Mouse (Mus musculus): Measurements from ENCODE around the gene Vsx2. TPM values are rescaled to one million over a fixed set of nuclear protein-coding genes. Genes with fewer than 3 reads are reported as not detected.

The Vsx2 gene
- polyA plus RNA-seq, 1 experiment: 0.25 TPM

GRCm38 (mm10) chr12:84541391-84541958, 28.1 kb upstream of the Vsx2 start:
- no peak for TF ChIP-seq POLR2A (IDR thresholded peaks at IDR 0.05; ENCODE audit: extremely low read depth, insufficient read depth, low read length)
- no peak for TF ChIP-seq CTCF (IDR thresholded peaks at IDR 0.05; ENCODE audit: extremely low read depth, insufficient read depth, low read length)
- no peak overlapping the region for H3K27ac ChIP-seq (ENCODE audit: insufficient read depth, low read length)
- H3K4me1 ChIP-seq (ENCODE audit: control insufficient read depth, insufficient read depth, low read length): no peaks in the 10 kb centered on the region
- H3K4me3 ChIP-seq (ENCODE audit: insufficient read depth, low read length): no peak overlapping the region

GRCm38 (mm10) chr12:84546028-84546427, 23.5 kb upstream of the Vsx2 start:
- TF ChIP-seq CTCF (IDR thresholded peaks at IDR 0.05; ENCODE audit: extremely low read depth, insufficient read depth, low read length): peak; percentile 93
- TF ChIP-seq POLR2A (IDR thresholded peaks at IDR 0.05; ENCODE audit: extremely low read depth, insufficient read depth, low read length): no peak
- Histone ChIP-seq H3K27ac (ENCODE audit: insufficient read depth, low read length) (no peak overlapping the region), H3K4me3 (ENCODE audit: insufficient read depth, low read length) (no peak overlapping the region), H3K4me1 (ENCODE audit: control insufficient read depth, insufficient read depth, low read length) (no peaks in the 10 kb centered on the region)

GRCm38 (mm10) chr12:84546577-84547085, 22.9 kb upstream of the Vsx2 start:
- TF ChIP-seq POLR2A (IDR thresholded peaks at IDR 0.05; ENCODE audit: extremely low read depth, insufficient read depth, low read length): no peak
- no peak for TF ChIP-seq CTCF (IDR thresholded peaks at IDR 0.05; ENCODE audit: extremely low read depth, insufficient read depth, low read length)
- Histone ChIP-seq H3K27ac (ENCODE audit: insufficient read depth, low read length) (no peak overlapping the region), H3K4me3 (ENCODE audit: insufficient read depth, low read length) (no peak overlapping the region), H3K4me1 (ENCODE audit: control insufficient read depth, insufficient read depth, low read length) (no peaks in the 10 kb centered on the region)

- Histone ChIP-seq H3K4me1 (ENCODE audit: control insufficient read depth, insufficient read depth, low read length) (no peaks in the 10 kb centered on the region), H3K4me3 (ENCODE audit: insufficient read depth, low read length) (no peak overlapping the region), H3K27ac (ENCODE audit: insufficient read depth, low read length) (no peak overlapping the region)
- no peak for TF ChIP-seq CTCF (IDR thresholded peaks at IDR 0.05; ENCODE audit: extremely low read depth, insufficient read depth, low read length)
- TF ChIP-seq POLR2A (IDR thresholded peaks at IDR 0.05; ENCODE audit: extremely low read depth, insufficient read depth, low read length): no peak
Measured at GRCm38 (mm10) chr12:84548251-84548650, 21.3 kb upstream of the Vsx2 start.

GRCm38 (mm10) chr12:84555218-84555617, 14.3 kb upstream of the Vsx2 start:
- H3K4me3 ChIP-seq (ENCODE audit: insufficient read depth, low read length): no peak overlapping the region
- H3K27ac ChIP-seq (ENCODE audit: insufficient read depth, low read length): no peak overlapping the region
- no peaks in the 10 kb centered on the region for H3K4me1 ChIP-seq (ENCODE audit: control insufficient read depth, insufficient read depth, low read length)
- TF ChIP-seq CTCF (IDR thresholded peaks at IDR 0.05; ENCODE audit: extremely low read depth, insufficient read depth, low read length) (no peak), POLR2A (IDR thresholded peaks at IDR 0.05; ENCODE audit: extremely low read depth, insufficient read depth, low read length) (no peak)

GRCm38 (mm10) chr12:84562558-84562957, 7.0 kb upstream of the Vsx2 start:
- TF ChIP-seq CTCF (IDR thresholded peaks at IDR 0.05; ENCODE audit: extremely low read depth, insufficient read depth, low read length): no peak
- no peak for TF ChIP-seq POLR2A (IDR thresholded peaks at IDR 0.05; ENCODE audit: extremely low read depth, insufficient read depth, low read length)
- Histone ChIP-seq H3K4me1 (ENCODE audit: control insufficient read depth, insufficient read depth, low read length) (no peaks in the 10 kb centered on the region), H3K4me3 (ENCODE audit: insufficient read depth, low read length) (no peak overlapping the region), H3K27ac (ENCODE audit: insufficient read depth, low read length) (no peak overlapping the region)

GRCm38 (mm10) chr12:84567576-84567975, 2.0 kb upstream of the Vsx2 start:
- H3K27ac ChIP-seq (ENCODE audit: insufficient read depth, low read length): no peak overlapping the region
- H3K4me1 ChIP-seq (ENCODE audit: control insufficient read depth, insufficient read depth, low read length): no peaks in the 10 kb centered on the region
- no peak for TF ChIP-seq CTCF (IDR thresholded peaks at IDR 0.05; ENCODE audit: extremely low read depth, insufficient read depth, low read length)
- no peak for TF ChIP-seq POLR2A (IDR thresholded peaks at IDR 0.05; ENCODE audit: extremely low read depth, insufficient read depth, low read length)
- no peak overlapping the region for H3K4me3 ChIP-seq (ENCODE audit: insufficient read depth, low read length)

- Histone ChIP-seq H3K4me1 (ENCODE audit: control insufficient read depth, insufficient read depth, low read length) (no peaks in the 10 kb centered on the region), H3K4me3 (ENCODE audit: insufficient read depth, low read length) (no peak overlapping the region), H3K27ac (ENCODE audit: insufficient read depth, low read length) (no peak overlapping the region)
- TF ChIP-seq CTCF (IDR thresholded peaks at IDR 0.05; ENCODE audit: extremely low read depth, insufficient read depth, low read length) (no peak), POLR2A (IDR thresholded peaks at IDR 0.05; ENCODE audit: extremely low read depth, insufficient read depth, low read length) (no peak)
Measured at GRCm38 (mm10) chr12:84569976-84570693, 573 bp downstream of the Vsx2 start.

GRCm38 (mm10) chr12:84570694-84571415, 1.3 kb downstream of the Vsx2 start:
- TF ChIP-seq CTCF (IDR thresholded peaks at IDR 0.05; ENCODE audit: extremely low read depth, insufficient read depth, low read length) (no peak), POLR2A (IDR thresholded peaks at IDR 0.05; ENCODE audit: extremely low read depth, insufficient read depth, low read length) (no peak)
- Histone ChIP-seq H3K27ac (ENCODE audit: insufficient read depth, low read length) (no peak overlapping the region), H3K4me3 (ENCODE audit: insufficient read depth, low read length) (no peak overlapping the region), H3K4me1 (ENCODE audit: control insufficient read depth, insufficient read depth, low read length) (no peaks in the 10 kb centered on the region)

All from cortical plate, adult 2 months (tissue).